Mouse (Mus musculus): Measurements from ENCODE around the gene Ttc30a2.

The Ttc30a2 gene

GRCm38 (mm10) chr2:75929786-75930444 lies 48.1 kb downstream of the Ttc30a2 start:
- DNase-seq (ENCODE audit: low read depth, low spot score): no peak

GRCm38 (mm10) chr2:75929141-75929540 lies 48.8 kb downstream of the Ttc30a2 start:
- DNase-seq (ENCODE audit: low read depth, low spot score): no peak

- no peak for DNase-seq (ENCODE audit: low read depth, low spot score)
Observed at GRCm38 (mm10) chr2:75928011-75928410, 50.0 kb downstream of the Ttc30a2 start.

- no peak for DNase-seq (ENCODE audit: low read depth, low spot score)
Observed at GRCm38 (mm10) chr2:75926061-75926460, 51.9 kb downstream of the Ttc30a2 start.

All from embryo, embryonic 11.5 days (tissue).